Mouse (Mus musculus): ENCODE measurements around the gene 9230112D13Rik.

Gene 9230112D13Rik

DNA sequence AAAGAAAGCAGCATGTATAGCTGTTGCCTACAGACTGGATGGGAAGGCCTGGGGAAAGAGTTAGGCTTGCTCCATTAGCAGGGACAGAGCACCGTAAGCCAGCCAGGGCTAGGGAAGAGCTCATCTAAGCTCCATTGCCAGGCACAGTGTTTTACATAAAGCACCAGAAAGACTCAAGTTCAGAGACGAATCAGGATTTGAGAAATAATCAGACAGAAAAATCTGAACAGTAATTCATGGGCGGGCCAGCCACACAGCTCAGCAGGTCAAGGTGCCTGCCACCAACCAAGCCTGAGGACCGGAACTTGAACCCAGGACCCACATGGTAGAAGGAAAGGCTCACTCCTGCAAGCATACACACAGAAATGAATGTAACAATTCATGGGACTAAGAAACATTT, 22.9 kb downstream of the 9230112D13Rik start:
- no peak for DNase-seq (ENCODE audit: low spot score)

- DNase-seq (ENCODE audit: low spot score): no peak
Measured at GRCm38 (mm10) chr14:34497346-34497745, 25.3 kb downstream of the 9230112D13Rik start.

DNA sequence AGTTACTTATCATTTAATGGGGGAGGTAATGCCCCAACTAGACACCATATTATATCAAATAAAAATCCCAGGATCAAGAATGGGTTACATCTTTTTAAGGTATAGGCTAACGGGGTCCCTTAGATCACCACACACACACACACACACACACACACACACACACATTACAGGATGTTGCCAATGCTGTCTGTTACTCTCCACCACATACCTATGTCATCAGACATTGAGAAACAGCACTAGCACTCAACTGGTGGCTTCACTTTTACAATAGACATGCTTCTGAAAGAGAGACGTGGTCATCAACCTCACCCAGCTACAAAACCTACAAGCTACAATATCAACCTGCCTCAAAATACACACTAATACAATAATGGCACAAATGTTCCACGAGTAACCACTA, 28.9 kb downstream of the 9230112D13Rik start:
- DNase-seq (ENCODE audit: low spot score): no peak

DNA sequence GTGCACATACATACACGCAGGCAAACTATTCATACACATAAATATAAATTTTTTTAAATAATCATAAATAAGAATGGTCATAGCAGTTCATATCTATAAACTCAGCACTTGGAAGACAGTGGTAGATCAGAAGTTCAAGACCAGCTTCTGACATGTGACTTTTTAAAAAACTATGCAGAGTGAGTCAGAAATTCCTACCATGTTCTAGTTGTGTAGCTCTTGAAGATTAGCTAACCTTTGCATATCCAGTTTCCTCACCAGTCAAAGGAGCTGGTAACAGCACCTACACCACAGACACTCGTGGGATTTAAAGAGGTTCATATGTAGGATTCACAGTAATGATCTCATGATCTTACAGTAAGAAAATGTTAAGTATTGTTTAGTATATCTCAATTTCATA, 29.9 kb downstream of the 9230112D13Rik start:
- no peak for DNase-seq (ENCODE audit: low spot score)

DNA sequence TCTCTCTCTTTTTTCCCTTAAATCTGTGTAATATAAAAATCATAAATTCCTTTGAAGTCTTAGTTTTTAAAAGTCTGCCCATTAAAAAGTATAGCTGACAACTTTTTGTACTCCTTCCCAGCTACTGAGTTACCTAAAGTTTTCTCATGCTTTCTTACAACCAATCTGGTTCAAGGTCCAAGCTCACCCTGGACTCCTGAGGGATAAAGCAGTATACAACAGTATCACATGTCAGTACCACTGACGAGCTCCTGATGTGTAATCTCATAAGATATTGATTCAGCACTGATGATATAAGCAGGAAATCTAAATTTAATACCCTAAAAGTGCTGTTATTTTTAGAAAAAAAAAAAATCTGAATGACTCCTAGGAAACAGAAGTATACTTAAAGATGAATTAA, 31.6 kb downstream of the 9230112D13Rik start:
- DNase-seq (ENCODE audit: low spot score): no peak

GRCm38 (mm10) chr14:34489928-34490327, 32.7 kb downstream of the 9230112D13Rik start:
- no peak for DNase-seq (ENCODE audit: low spot score)

GRCm38 (mm10) chr14:34486169-34486568, 36.4 kb downstream of the 9230112D13Rik start:
- no peak for DNase-seq (ENCODE audit: low spot score)

DNA sequence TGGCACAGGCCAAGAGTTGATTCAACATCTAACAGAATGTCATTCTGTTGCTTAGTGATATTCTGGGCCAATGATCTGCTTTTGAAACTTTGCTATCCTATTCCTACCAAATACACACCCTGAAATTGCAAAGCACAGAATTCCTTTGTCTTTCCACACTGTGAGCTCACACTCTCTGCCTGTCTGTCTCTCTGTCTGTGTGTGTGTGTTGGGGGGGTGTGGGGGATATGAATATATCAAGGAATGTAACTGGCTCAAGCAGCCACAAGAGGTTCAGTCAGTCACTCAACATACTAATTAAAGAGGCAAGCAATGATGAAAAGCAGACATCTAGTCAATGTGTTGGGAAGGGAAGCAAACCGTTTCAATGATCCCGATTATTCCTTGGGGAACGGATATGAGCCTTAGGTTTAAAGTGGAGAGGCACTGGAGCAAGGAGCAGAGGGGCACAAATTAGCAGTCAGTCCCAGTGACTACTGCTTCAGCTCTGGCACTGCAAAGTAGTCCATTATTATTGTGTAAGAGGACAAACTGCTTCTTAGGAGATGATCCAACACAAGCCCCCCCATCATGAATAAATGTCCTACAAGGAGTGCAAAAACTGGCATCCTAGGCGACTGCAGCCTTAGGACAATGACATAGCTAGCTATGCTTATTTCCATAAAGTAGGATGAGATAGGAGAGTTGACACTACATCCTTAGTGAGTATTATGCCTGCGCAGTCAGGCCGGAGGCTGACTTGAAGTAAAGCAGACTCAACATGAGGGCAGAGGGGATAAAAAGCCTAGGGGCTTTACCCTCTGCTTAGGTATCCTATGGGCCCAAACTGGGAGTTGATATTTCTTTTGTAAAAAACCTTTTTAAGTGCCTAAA, 38.9 kb downstream of the 9230112D13Rik start:
- DNase-seq (ENCODE audit: low spot score): no peak

DNA sequence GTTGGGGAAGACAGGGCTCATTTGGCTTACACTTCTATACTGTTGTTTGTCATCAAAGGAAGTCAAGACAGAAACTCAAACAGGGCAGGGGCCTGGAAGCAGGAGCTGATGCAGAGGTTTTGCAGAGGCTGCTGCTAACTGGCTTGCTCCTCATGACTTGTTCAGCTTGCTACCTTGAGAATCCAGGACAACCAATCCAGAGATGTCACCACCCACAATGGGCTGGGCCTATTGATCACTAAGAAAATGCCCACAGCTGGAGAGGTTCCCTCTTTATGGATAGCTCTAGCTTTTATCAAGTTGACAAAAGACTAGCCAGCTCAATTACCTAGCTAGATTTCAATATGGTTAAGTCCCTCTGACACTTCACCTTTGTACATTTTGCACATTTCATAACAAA, 51.0 kb downstream of the 9230112D13Rik start:
- no peak for DNase-seq (ENCODE audit: low spot score)

DNA sequence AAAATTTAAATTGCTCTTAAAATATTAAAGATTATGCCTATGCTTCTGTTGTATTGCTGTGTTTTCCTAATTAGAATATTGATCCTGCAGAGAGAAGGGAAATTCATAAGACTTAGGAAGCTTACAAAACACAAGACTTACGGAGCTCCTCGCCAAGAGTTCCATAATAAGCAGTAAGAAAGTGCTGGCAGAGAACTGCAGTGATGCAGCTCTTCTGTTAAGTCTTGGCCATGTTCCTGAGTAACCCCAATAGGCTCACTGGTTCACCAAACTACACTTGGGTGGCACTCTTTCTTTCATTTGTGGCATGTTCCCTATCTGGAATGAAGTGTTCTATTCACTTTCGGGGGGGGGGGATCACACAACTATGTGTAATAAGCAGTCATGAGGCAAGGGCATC, 56.3 kb downstream of the 9230112D13Rik start:
- DNase-seq (ENCODE audit: low spot score): no peak

All from ovary, postnatal 36 days (tissue).